ENCODE assay signal across 9 mouse cellular contexts in the genomic region with DNA sequence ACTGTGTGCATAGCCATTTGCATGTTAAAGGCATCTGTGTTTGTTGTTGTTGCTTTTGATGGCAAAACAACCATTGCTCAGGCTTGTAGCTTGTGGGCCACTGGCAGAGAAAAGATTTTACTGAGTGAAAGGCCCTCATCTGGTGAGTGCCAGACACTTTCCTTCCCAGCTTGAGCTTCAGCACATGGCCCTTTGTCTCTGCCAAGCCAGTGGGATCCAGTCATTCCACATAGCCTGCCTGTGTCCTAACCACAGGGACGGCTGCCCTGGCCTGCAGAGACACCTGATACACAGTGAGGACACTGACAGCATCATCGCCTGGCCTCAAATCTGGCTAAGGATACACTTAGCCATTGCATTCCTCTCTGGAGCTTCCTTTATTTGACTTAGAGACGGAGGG.
DNase-seq lines count a peak whose midpoint lies in the region; ATAC-seq lines count a peak whose summit lies in the region.
"Had no signal": no experiment of that assay in that cellular context is flagged by ENCODE, and none has a peak within 500 bp of the region (broad histone marks: within the 10 kb centered on the region; RNA-seq: fewer than 3 reads in every experiment).

No protein-coding gene starts in this region.

- DNase-seq in hindbrain, embryonic 11.5 days (ENCODE audit: low spot score): no peak
- DNase-seq in Muller cell, postnatal 12 days (ENCODE audit: inconsistent ontology term): peak; percentile 82
- DNase-seq in brain, adult 2 months (ENCODE audit: low read depth, low spot score): peak; percentile 13
- DNase-seq in spleen, adult 12 weeks (ENCODE audit: low spot score): no peak

- 66% methylated on average over 3 of the region's 3 CpGs for WGBS in hindbrain, embryonic 16.5 days
- WGBS in hindbrain, embryonic 11.5 days: 67% methylated on average over 3 of the region's 3 CpGs
- WGBS in heart, embryonic 12.5 days: 46% methylated on average over 3 of the region's 3 CpGs

- no peak overlapping the region for H3K9ac ChIP-seq in hindbrain, embryonic 16.5 days (ENCODE audit: low read depth, low read length)
- H3K9ac ChIP-seq in hindbrain, embryonic 11.5 days (ENCODE audit: low read depth, low read length): no peak overlapping the region
- H3K9ac ChIP-seq in heart, embryonic 12.5 days: no peak overlapping the region
- H3K9ac ChIP-seq: stomach, embryonic 15.5 days had no signal

- H3K36me3 ChIP-seq in hindbrain, embryonic 16.5 days (ENCODE audit: control insufficient read depth, insufficient read depth, low read length): no peaks in the 10 kb centered on the region
- H3K36me3 ChIP-seq in hindbrain, embryonic 11.5 days (ENCODE audit: control insufficient read depth, insufficient read depth, low read length): no peaks in the 10 kb centered on the region
- no peaks in the 10 kb centered on the region; the same call in 1 of the 2 replicates for H3K36me3 ChIP-seq in heart, embryonic 12.5 days
- H3K36me3 ChIP-seq: G1E; stomach, embryonic 15.5 days had no signal

- no peak overlapping the region for H3K4me3 ChIP-seq in hindbrain, embryonic 16.5 days (ENCODE audit: low read length)
- no peak overlapping the region for H3K4me3 ChIP-seq in hindbrain, embryonic 11.5 days (ENCODE audit: low read depth, low read length)
- no peak overlapping the region for H3K4me3 ChIP-seq in heart, embryonic 12.5 days
- H3K4me3 ChIP-seq: stomach, embryonic 15.5 days had no signal

- H3K27me3 ChIP-seq in hindbrain, embryonic 16.5 days (replicated peaks; ENCODE audit: control insufficient read depth, insufficient read depth, low read length): no peaks in the 10 kb centered on the region
- no peaks in the 10 kb centered on the region for H3K27me3 ChIP-seq in hindbrain, embryonic 11.5 days (ENCODE audit: control insufficient read depth, insufficient read depth, low read length)
- no peaks in the 10 kb centered on the region for H3K27me3 ChIP-seq in heart, embryonic 12.5 days (replicated peaks)
- H3K27me3 ChIP-seq: stomach, embryonic 15.5 days had no signal

- no peak overlapping the region for H3K27ac ChIP-seq in hindbrain, embryonic 16.5 days (ENCODE audit: low read depth, low read length)
- H3K27ac ChIP-seq in hindbrain, embryonic 11.5 days (ENCODE audit: low read depth, low read length): no peak overlapping the region
- H3K27ac ChIP-seq in heart, embryonic 12.5 days (ENCODE audit: poor library complexity, severe bottlenecking): peak overlapping the region; percentile 34; the same call in 1 of the 2 replicates
- H3K27ac ChIP-seq: stomach, embryonic 15.5 days had no signal

- H3K4me2 ChIP-seq in hindbrain, embryonic 16.5 days (ENCODE audit: low read length): no peak overlapping the region
- no peak overlapping the region for H3K4me2 ChIP-seq in hindbrain, embryonic 11.5 days (replicated peaks; ENCODE audit: low read depth, low read length)
- no peak overlapping the region for H3K4me2 ChIP-seq in heart, embryonic 12.5 days
- H3K4me2 ChIP-seq: stomach, embryonic 15.5 days had no signal

- H3K4me1 ChIP-seq in hindbrain, embryonic 16.5 days (ENCODE audit: control insufficient read depth, insufficient read depth, low read depth, low read length): 0 out of 2 replicates have a peak, but pooled peaks cover 3% of the 10 kb centered on the region
- no peaks in the 10 kb centered on the region for H3K4me1 ChIP-seq in hindbrain, embryonic 11.5 days (replicated peaks; ENCODE audit: control insufficient read depth, insufficient read depth, low read length)
- peaks cover 34% of the 10 kb centered on the region for H3K4me1 ChIP-seq in heart, embryonic 12.5 days (replicated peaks)

- ATAC-seq in hindbrain, embryonic 16.5 days: peak; percentile 60; the same call in 1 of the 2 replicates
- no peak for ATAC-seq in hindbrain, embryonic 11.5 days (ENCODE audit: low FRiP score)
- 0 out of 2 replicates have a peak, but pooled peaks have one; percentile 51 for ATAC-seq in heart, embryonic 12.5 days (ENCODE audit: insufficient number of reproducible peaks, low FRiP score)
- no peak for ATAC-seq in frontal cortex, adult (ENCODE audit: low TSS enrichment)

- no peaks in the 10 kb centered on the region for H3K9me3 ChIP-seq in hindbrain, embryonic 16.5 days (ENCODE audit: control insufficient read depth, low read length)
- H3K9me3 ChIP-seq in hindbrain, embryonic 11.5 days (ENCODE audit: control insufficient read depth, low read length): no peaks in the 10 kb centered on the region
- H3K9me3 ChIP-seq in heart, embryonic 12.5 days (replicated peaks): no peaks in the 10 kb centered on the region
- H3K9me3 ChIP-seq: G1E; stomach, embryonic 15.5 days had no signal

Comparison
In these comparisons a context has a peak if more than half of its experiments do, and no peak if none do; other contexts are left out.
1. ATAC-seq: peak in hindbrain, embryonic 16.5 days (single experiment) and heart, embryonic 12.5 days (single experiment); none in hindbrain, embryonic 11.5 days (single experiment) and frontal cortex, adult (single experiment).
2. DNase-seq: peak in Muller cell, postnatal 12 days (single experiment) and brain, adult 2 months (single experiment); none in hindbrain, embryonic 11.5 days (single experiment) and spleen, adult 12 weeks (single experiment).